8 mouse cellular contexts compared by ENCODE assay signal in the genomic region with DNA sequence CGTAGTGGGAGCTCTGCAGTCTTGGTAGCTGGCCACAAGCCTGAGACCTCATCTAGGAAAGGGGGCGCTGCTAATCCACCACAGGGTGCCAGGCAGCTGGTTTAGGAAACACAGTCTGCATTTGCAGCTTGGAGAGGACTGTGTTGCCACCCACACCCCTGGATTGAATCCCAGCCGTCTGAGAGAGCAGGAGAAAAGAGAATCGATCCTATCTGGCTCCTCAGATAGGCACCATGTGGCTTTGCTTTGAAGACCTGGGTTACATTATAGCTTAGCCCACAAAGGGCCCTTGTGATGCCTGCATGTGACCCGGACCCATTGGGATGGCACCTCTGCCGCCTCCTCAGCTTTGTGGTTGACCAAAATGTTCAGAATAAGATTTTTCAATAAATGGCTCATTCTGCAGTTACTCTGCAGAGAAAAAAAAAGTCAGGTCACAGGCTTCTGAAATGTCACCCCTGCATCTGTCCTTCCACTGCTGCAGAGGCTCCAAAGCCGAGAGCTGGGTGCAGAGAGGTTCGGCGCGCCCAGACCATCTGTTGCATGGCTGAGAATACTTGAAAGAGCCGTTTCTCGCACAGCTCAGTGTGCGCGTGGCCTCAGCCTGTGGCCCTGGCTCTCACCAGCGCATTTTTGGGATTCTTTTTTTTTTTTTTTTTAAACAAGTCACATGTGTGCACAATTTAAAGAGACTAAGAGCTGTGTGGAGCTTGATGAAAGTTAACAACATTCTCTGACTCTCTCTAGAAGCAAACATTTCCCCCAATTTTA.
A peak's percentile ranks its signal among the peaks of the same experiment; 100 is the strongest.
DNase-seq lines count a peak whose midpoint lies in the region; ATAC-seq lines count a peak whose summit lies in the region.
"Had no signal": no experiment of that assay in that cellular context is flagged by ENCODE, and none has a peak within 500 bp of the region (broad histone marks: within the 10 kb centered on the region; RNA-seq: fewer than 3 reads in every experiment).

No protein-coding gene starts in this region.

- ATAC-seq in megakaryocyte-erythroid progenitor cell, adult 5-6 weeks (replicated peaks; ENCODE audit: low FRiP score, low TSS enrichment, poor library complexity, severe bottlenecking) = no peak

- DNase-seq in CD4-positive helper T cell, adult 2 months (ENCODE audit: low read depth, low spot score) = peak; percentile 45
- peak; percentile 53 for DNase-seq in adipocyte (ENCODE audit: low spot score)
- peak; percentile 75 to 77 for DNase-seq in frontal cortex, postnatal 10 days (ENCODE audit: low spot score in 2 of 2)
- peak; percentile 84 to 92 for DNase-seq in layer of hippocampus, postnatal 14 days (ENCODE audit: low spot score in 2 of 2)
- DNase-seq in mesoderm, embryonic 11.5 days (ENCODE audit: low read depth, low spot score) = peak; percentile 59
- DNase-seq in thymus, postnatal 0 days (ENCODE audit: low spot score) = peak; percentile 60
- DNase-seq: liver, embryonic 13.5 days had no signal
